Mouse (Mus musculus) liver, embryonic 14.5 days (tissue): ENCODE results near the gene Rnf144b.
A peak's percentile ranks its signal among the peaks of the same experiment; 100 is the strongest.

ENCODE experiments used
- CTCF ChIP-seq: IDR thresholded peaks from 2 replicates; pipeline ENCODE4 v1.5.1; 2016; ENCODE audit warnings: antibody characterized with exemption, low read depth, control low read depth
- EP300 ChIP-seq: IDR thresholded peaks from 2 replicates; pipeline ENCODE4 v1.6.1; 2016; ENCODE audit warnings: antibody characterized with exemption, low read depth

DNA sequence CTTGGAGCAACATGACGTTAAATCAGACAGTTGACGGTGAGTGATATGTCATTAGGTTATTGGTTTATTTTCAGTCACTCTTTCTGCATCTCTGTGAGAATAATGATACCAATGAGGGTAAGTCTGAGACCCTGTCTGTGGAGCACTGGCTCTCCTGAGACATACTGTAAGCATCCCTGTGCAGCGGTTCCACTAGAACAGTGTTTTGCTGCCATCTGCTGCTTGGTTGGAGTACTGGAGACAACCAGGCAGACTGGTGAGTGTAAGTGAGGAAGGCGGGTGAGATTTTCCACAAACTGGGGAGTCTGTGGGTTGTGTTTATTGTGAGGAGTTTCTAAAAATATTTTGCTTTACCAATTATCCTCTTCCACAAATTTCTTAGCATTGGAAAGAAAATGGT is 166.0 kb downstream of the Rnf144b start:
- TF ChIP-seq CTCF (peak; percentile 83), EP300 (no peak)
